Mouse (Mus musculus) layer of hippocampus, postnatal 10 days (tissue): ENCODE data around the gene B3gat1. TPM values are rescaled to one million over a fixed set of nuclear protein-coding genes. Genes with fewer than 3 reads are reported as not detected.

ENCODE experiments used
- DNase-seq, 2 experiments: peaks; one replicate each; pipeline ENCODE4 v3.0.0; 2021; ENCODE audit warnings: low spot score in 2 of 2
- total RNA-seq, 2 experiments: library from RNA; stranded (reverse); gene quantifications; 2 replicates each; pipeline ENCODE4 v1.2.3; 2021

B3gat1 gene
- total RNA-seq, 2 experiments from 2014 or later = 256 to 266 TPM

DNA sequence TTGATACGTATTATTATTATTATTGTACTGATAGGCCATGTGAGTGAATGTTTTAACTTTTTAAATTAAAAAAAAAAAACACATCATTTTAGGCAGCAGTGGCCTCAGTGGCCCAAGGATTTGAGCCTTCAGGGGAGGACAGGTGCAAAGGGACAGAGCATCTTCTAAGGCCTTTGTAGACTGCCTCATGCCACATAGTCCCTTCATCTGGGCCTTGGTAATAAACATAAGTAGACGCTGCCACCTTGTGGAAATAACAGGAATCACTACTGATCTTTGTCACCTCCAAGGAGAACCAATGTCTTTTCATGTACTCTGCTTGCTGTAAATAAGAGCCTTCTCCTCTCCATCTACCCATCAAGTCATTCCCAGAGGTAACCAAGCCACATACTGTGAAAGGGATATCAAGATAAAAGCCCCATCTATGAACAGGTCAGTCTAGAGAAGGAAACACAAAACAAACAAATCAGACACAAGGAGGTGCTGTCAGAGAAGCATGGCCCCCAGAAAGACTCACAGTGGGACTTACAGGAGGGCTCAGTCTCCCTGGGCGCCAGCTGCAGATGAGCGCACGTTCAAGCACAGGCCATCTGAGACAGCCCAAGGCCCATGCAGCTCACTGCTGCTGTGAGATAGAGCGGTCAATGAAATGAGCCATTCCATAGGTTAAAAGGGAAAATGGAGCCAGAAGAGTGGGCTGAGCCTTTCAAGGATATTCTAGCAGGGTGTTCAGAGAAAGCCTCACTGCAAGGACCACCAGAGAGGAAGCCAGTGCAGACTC lies 42.8 kb downstream of the B3gat1 start:
- peak; percentile 49 to 68 for DNase-seq

DNA sequence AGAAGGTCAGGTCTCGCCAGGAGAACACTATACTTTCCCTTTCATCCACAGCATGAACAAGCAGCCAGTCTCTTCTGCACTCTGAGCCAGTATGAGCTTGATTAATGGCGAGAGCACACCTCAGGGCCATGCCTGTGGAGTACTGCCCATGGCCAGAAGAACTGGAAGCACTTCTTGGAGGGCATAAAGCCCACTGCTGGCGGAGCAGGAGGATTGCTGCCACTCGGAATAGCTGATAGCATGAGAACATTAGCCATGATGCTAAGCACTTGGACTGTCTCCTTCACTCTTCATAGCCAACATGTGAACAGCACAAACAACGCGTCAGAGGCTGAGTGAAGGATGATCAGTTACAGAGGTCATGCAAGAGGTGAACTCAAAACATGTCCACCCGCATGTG lies 44.9 kb downstream of the B3gat1 start:
- no peak for DNase-seq

DNA sequence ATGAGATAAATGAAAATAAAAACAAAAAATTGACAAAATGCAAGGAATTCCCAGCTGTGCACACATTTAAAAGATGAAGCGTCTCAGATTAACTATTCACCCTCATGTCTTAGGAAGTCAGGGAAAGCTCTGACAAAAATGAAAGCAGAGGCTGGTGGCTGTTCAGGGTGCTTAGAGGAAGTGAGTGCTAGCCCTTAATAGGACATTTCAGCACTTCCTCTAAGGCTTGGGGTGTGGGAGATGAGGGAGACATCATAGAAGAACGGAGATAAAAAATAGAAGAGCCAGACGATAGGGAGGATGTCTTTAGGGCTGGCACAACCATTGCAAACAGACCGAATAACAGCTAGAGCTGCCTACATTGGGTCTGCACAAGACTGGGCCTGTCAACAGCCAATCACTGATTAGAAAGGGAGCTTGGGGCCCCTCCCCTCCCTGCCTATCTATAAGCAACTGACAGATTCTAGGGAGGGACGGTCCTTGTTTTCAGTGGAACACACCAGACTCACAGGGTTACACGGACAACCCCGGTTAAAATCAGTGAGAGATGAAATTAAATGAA lies 50.0 kb downstream of the B3gat1 start:
- DNase-seq = no peak

DNA sequence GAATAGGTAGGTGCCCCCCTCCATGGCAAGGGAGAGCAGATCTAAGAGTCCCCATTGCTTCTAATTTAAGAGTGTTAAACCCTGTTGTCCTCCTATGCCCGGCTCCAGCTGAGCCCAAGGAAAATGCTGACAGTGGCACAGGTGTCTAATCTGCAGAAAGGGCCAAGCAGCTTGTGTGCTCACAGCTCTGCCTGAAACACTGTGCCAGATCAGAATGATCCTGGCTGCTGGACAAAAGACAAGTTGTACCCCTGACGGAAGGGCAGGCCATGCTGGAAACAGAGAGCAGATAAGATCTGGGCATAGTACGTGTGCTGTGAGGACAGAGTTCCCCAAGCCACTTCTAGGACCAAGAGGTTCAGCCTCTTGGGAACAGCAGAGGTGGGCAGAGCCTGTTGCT lies 59.3 kb downstream of the B3gat1 start:
- DNase-seq = no peak

DNA sequence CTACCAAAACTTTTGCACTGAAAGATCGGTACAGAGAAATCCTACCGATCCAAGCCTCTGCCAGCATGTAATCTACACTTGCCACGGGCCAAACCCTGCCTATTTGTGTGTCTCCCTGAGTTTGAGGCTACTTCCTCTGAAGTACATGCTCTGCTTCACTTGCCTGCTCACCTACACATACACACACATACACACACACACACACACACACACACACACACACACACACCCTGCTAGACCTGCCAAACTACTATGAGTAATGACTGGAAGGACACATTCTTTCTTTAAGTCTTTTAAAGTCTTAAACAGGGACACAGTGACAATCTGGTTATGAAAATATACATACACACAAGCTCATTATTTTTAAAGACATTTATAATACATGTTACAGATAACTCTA lies 64.7 kb downstream of the B3gat1 start:
- DNase-seq = no peak

DNA sequence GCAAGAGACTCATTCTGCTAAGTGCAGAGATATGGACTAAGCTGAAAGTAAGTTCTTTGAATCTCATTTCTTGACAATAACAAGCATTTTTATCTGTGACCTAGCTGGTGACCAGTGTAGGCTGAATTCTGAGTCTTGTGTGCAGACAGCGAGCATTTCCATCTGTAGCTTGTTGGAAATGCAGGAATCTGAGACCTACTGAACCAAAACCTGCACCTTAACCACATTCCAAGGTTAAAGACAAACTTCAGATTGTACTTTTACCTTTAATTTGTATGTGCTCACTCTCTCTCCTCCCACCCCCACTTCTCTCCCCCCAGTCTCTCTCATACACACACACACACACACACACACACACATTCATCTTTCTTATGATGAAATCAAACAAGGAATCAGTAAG lies 65.2 kb downstream of the B3gat1 start:
- DNase-seq = no peak

DNA sequence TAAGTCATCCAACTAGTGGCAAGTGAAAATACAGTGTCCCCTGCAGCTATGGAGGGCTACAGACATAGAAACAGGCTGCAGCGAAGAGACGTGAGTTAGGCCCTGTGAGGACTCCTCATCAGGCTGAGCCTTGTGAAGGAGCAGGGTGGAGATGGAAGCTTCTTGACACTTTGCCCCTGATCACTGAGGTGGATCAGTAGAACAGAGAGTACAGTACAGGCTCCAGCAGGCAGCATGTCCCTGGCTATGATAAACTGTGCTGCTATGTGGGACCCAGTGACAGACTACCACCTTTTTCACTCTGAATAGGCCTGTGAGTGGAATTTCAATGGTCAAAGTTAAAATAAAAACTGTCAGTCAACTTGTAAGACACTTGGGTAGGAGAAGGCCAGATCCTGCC lies 66.8 kb downstream of the B3gat1 start:
- no peak for DNase-seq

DNA sequence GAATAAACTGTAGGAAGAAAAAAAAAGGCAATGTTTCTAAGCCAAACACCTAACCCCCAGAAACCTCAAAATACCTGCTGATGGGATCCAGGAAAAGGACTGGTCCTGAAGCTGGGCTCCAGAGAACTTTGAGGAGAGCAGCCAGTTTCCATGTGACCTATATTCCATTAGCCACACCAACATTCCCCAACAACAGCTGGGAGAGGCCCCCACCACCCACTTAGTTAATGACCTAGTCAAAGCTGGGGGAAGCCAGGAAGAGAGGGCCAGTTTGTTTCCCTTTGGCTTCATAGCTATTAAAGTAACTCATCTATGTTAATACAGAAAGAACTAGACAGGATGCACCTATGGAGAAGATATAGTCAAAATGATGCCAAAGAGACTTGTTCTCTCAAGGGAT lies 70.8 kb downstream of the B3gat1 start:
- no peak for DNase-seq

DNA sequence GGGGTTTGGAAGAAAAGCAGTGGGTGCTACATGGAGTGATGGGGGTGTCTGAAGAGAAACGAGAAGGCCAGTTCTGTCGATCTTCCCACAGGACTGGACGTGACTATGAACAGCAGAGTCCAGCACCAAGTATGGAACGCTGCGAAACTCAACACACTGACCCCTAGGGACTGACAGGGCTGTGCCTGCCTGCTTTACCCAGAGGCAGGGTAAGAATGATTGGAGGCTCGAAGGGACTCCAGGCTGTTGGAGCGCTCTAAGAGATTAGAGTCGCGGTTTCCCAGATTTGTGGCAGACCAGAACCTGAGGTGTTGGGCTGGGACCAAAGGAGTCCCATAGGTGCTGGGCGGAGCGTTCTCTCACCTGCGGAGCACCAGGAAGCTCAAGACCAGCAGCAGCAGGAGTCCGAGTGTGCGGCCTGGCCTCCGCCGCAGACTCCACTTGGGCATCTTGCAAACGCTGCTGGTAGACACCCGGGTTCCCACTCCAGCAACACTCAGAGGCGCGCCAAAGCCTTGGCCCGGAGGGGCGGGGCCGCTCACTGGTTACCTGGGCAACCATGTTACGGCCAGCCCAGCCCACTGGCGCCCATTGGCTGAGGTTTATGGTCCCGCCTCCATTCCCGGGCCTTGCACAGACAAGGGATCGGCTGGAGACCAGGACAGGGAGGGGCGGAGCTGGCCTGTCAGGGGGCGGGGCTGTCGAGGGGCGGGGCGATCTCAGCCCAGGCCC lies 72.6 kb downstream of the B3gat1 start, which contains the start of gene Glb1l2:
Gene Glb1l2 (minus strand): TSS at position 534 of the 732 bp plus-strand sequence.
- DNase-seq = peak; percentile 90

DNA sequence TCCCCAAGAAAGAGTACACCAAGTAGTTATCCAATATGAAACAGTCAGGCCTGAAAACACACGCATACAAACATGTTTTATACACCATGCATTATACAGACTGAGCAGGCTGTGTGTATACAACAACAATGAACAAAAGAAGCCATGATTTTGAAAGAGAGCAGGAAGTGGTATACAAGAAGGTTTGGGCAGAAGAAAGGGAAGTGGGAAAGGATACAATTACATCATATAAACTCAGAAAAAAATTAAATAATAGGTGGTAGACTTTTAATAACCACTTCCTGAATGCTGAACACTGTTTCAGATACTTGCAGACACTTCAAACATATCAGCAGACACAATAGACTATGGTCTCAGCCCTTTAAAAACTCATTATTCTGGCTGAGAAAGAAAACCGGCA lies 75.2 kb downstream of the B3gat1 start:
- DNase-seq = no peak

Other genes starting within 250 kb of the B3gat1 start
- 1 to 10 TPM; 1.0 to 1.3 TPM for gene Glb1l2, start 72.7 kb downstream of the B3gat1 start, total RNA-seq
- not detected for gene Glb1l3, start 127.2 kb downstream of the B3gat1 start, total RNA-seq
- under 1 TPM; 0.20 to 0.23 TPM for gene Gm1110, start 189.4 kb downstream of the B3gat1 start, total RNA-seq